Mouse (Mus musculus) cerebellum, postnatal 10 days (tissue): ENCODE results near the gene Gm10322.
A peak's percentile ranks its signal among the peaks of the same experiment; 100 is the strongest.

Experiments
- DNase-seq, 2 experiments: peaks; one replicate each; pipeline ENCODE4 v3.0.0; 2021; ENCODE audit warnings: mixed read lengths in 2 of 2

Gene Gm10322

GRCm38 (mm10) chr10:59615981-59616520 lies at the start of gene Gm10322:
Gene Gm10322 (plus strand): TSS chr10:59616063.
- peak; percentile 77 to 81 for DNase-seq

GRCm38 (mm10) chr10:59566968-59567367 lies 48.9 kb upstream of the Gm10322 start:
- DNase-seq: no peak

GRCm38 (mm10) chr10:59568665-59569480 lies 47.0 kb upstream of the Gm10322 start:
- DNase-seq: no peak

- no peak for DNase-seq
Observed at GRCm38 (mm10) chr10:59569481-59569869, 46.4 kb upstream of the Gm10322 start.

GRCm38 (mm10) chr10:59570360-59570759 lies 45.5 kb upstream of the Gm10322 start:
- no peak for DNase-seq

GRCm38 (mm10) chr10:59570780-59571179 lies 45.1 kb upstream of the Gm10322 start:
- no peak for DNase-seq

GRCm38 (mm10) chr10:59571273-59571672 lies 44.6 kb upstream of the Gm10322 start:
- no peak for DNase-seq

- no peak for DNase-seq
Observed at GRCm38 (mm10) chr10:59571964-59572363, 43.9 kb upstream of the Gm10322 start.

GRCm38 (mm10) chr10:59576305-59576704 lies 39.6 kb upstream of the Gm10322 start:
- DNase-seq: no peak

- no peak for DNase-seq
Observed at GRCm38 (mm10) chr10:59577871-59578801, 37.7 kb upstream of the Gm10322 start.

GRCm38 (mm10) chr10:59579645-59580044 lies 36.2 kb upstream of the Gm10322 start:
- no peak for DNase-seq

- no peak for DNase-seq
Observed at GRCm38 (mm10) chr10:59580593-59581149, 35.2 kb upstream of the Gm10322 start.

- no peak for DNase-seq
Observed at GRCm38 (mm10) chr10:59581826-59582543, 33.9 kb upstream of the Gm10322 start.

- no peak for DNase-seq
Observed at GRCm38 (mm10) chr10:59585621-59586020, 30.2 kb upstream of the Gm10322 start.

GRCm38 (mm10) chr10:59586821-59587220 lies 29.0 kb upstream of the Gm10322 start:
- DNase-seq: no peak

- no peak for DNase-seq
Observed at GRCm38 (mm10) chr10:59588135-59588534, 27.7 kb upstream of the Gm10322 start.

- DNase-seq: no peak
Observed at GRCm38 (mm10) chr10:59589420-59589819, 26.4 kb upstream of the Gm10322 start.

- no peak for DNase-seq
Observed at GRCm38 (mm10) chr10:59589856-59590255, 26.0 kb upstream of the Gm10322 start.

- no peak for DNase-seq
Observed at GRCm38 (mm10) chr10:59590606-59591005, 25.3 kb upstream of the Gm10322 start.

- DNase-seq: peak; percentile 98
Observed at GRCm38 (mm10) chr10:59593826-59594570, 21.9 kb upstream of the Gm10322 start.

GRCm38 (mm10) chr10:59600516-59600915 lies 15.3 kb upstream of the Gm10322 start:
- peak in 1 of 2 experiments; percentile 27 for DNase-seq

GRCm38 (mm10) chr10:59602043-59602442 lies 13.8 kb upstream of the Gm10322 start:
- DNase-seq: peak; percentile 63 to 73
